Mouse (Mus musculus) left cerebral cortex, postnatal 25 days (tissue): Measurements from ENCODE around the gene Abcb8. TPM values are rescaled to one million over a fixed set of nuclear protein-coding genes. Genes with fewer than 3 reads are reported as not detected.

ENCODE experiments used
- DNase-seq, 2 experiments: peaks; one replicate each; pipeline ENCODE4 v3.0.0; 2022; ENCODE audit warnings: low spot score in 2 of 2, mixed read lengths in 1 of 2
- intact Hi-C: fragments of 180-260 bp; cut with DNase I; formaldehyde crosslinking; loops from one replicate; pipeline ENCODE4 v1.15.1; 2025
- total RNA-seq, 2 experiments: library from RNA; stranded (reverse); gene quantifications; 2 replicates each; pipeline ENCODE4 v1.2.3; 2021

The Abcb8 gene
- total RNA-seq, 2 experiments from 2014 or later: 41.3 to 54.2 TPM

DNA sequence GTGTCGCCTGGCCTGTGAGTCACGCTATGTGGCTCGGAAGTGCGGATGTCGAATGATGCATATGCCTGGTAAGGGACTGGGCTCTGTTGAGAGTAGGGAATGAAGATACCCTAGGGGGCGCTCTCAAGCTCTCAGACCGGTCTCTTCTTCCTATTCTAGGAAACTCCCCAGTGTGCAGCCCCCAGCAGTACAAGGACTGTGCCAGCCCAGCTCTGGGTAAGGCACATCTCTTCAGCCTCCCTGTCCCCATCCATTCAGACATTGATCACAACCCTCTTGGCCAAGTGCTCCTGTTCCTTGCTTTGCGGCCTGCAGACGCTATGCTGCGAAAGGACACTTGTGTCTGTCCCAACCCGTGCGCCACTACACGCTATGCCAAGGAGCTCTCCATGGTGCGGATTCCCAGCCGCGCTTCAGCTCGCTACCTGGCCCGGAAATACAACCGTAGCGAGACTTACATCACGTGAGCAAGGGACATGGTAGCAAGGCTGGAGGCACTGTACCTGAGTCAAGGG is 22.8 kb downstream of the Abcb8 start:
- intact Hi-C loops: no loop called here
- peak; percentile 72 to 83 for DNase-seq

DNA sequence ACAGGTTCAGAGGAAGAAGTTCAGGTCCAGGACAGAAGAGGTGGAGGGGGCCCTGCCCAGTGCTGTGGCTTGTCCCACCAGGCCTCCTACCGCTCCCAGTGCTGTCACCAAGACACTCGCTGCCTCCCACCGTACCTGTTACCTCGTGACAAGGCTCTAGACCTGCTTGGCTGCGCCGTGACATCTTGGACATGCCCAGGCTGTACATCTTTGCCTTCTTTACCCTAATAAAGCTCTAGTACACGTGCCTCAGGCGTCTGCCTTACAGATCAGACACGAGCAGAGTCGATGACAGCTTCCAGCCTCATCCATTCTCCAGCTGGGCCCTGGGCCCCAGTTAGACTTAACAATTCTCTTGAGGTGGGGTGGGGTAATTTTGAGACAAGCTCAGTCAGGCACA is 24.1 kb downstream of the Abcb8 start:
- intact Hi-C loops: no loop called here

DNA sequence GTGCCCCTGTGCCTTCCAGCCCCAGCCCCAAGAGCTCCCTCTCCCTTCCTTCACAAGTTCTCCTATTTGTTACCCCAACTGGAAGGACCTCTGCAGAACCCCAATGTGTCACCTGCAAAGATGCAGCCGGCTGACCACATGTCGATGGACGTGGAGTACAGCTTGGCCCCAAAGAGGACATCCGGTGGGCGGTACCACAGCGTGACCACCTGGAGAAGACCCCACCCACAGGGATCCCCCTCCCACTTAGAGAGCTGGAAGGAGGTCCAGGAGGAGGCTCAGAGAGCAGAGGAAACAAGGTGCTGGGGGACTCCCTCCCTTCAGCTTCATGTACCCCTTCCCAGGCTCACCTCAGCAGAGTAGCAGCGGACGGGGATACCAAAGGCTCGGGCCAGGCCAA is 26.9 kb downstream of the Abcb8 start:
- DNase-seq: no peak
- intact Hi-C loops: no loop called here

More for the DNA sequence above, 24.1 kb downstream of the Abcb8 start:
- no peak for DNase-seq

DNA sequence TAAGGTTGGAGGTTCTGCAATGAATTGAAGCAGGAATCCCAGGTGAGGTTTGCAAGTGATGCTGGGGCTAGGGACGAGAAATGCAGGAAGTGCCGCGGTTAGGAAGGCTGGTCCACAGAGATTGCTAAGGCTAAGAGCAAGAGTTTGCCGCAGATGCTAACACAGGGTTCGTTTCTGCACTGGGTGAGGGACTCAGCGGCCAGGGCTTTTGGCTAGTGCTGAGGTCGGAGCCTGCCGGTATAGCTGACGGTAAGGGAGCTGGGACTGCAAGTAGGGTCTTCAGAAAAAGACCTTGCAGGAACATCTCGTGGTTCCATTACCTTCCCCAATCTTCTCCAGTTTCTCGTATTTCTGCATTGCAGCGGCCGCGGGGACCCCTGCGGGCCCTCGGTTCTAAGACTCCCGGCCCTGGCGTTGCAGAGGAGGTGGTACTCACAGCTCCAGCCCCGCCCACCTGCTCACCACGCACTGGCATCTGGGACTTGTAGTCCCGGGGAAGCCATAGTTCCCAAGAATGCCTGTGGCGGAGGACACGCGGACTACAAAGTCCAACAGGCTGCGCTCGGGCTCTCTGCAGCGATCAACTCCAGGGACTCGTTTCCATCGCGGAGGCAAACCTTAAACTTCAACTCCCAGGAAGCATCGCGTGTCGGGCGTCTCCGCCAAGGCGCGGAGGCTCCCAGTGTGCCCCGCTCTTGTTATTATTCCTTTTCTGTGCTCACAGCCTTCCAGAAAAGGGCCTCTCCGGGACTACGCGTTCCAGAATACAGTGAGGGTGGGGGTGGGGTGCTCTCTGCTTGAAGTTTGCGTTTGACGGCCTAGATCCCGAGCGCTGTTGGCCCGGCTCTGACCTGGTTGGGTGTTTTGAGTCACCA is 29.9 kb downstream of the Abcb8 start, which contains the start of the genes Cdk5 and Slc4a2:
Cdk5 (minus strand) TSS at position 402 of the 875 bp plus-strand sequence.
Slc4a2 (plus strand) TSS at position 709 of the 875 bp plus-strand sequence.
- intact Hi-C loops: loop anchor here (1.0 kb wide), 1 partner anchor 22 kb away; the partner anchor contains the start of gene Fastk
- peak; percentile 99 to 100 for DNase-seq

DNA sequence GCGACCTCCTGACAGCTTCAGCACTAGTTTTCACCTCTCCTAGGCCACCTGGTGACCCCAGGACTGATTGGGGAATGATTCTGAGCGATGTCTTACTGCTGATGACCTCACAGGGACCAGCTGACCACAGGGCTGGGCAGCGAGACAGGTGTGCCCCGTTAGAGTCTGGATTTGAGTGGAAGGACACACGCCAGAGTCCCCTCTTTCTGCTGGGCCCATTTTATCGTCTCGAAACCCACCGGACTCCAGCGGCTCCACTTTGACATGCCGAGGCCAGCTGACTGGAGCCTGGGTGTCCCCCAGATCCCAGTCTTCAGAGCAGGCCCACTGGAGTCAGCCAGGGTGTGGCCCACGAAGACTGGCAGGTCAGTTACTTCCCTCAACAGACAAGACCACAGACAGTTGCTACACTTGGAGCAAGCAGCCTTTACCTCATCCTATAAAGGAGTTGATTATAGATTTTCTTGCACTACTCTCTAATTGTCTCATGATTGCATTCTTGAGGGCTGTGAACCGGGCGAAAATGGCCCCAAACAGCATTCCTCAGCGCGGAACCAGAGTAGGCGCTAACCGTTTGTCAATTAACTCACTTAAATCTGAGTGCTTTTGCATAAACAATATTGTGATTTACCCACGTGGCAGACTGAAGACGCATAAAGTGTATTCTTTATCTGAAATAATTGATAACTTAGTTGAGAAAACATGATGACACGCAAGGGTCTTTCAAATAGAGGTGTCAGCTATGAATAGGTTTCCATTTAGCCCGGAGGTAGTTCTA is 30.7 kb downstream of the Abcb8 start:
- intact Hi-C loops: no loop called here
- peak in 1 of 2 experiments; percentile 37 for DNase-seq

DNA sequence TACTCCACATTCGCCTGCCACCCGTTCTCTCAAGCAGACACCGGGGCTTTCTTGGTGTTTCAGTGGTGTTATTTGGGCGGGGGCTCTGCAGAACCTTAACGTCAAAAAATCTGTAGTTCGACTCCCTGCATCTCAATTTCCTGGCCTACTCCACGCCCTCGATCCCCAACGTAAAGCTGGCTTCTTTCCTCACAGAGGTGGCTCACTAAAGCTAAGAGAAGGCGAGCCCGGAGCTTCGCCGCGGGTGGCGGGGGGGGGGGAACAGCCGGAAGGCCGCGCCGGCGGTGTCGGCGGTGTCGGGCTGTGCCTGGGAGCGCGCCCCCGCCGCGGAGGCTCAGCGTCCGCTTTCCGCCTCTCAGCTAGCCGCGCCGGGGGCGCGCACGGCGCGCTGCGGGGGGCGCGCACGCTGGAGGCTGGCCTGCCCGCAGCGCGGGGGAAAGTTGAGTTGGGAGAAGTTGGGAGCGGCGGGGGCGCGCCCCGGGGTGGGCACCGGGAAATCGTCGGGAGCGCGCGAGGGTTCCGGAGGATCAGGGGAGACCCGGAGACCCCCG is 31.5 kb downstream of the Abcb8 start:
- intact Hi-C loops: no loop called here
- DNase-seq: peak; percentile 72 to 78

DNA sequence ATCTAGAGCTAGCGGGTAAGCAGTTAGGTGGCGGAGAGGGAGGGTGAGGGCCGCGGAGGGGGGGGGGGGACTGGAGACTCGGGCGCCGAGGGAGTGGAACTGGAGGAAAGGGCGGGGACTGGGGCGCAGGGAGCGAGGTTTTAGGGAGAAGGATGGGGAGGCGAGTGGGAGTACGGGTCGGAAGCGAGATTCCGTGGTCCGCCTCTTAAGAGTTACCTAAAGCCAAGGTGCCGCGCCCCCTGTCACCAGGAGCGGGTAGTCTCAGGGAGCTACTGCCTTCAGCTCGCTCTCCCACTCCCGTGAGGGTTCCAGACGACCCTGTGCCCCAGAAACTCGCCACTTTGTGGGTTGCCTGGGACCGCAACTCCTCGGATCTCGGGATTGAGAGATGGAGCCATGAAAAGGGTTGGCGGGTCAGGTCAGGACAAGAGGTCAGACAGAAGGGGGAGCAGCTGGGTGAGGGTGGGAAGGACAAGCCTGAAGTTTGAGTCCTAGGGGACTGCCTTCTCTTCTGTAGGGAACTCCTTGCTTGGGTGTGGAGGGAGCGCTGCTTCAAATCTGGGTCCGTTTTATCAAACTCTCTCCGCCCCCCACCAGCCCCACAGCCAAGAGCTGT is 32.1 kb downstream of the Abcb8 start:
- DNase-seq: no peak
- intact Hi-C loops: no loop called here

DNA sequence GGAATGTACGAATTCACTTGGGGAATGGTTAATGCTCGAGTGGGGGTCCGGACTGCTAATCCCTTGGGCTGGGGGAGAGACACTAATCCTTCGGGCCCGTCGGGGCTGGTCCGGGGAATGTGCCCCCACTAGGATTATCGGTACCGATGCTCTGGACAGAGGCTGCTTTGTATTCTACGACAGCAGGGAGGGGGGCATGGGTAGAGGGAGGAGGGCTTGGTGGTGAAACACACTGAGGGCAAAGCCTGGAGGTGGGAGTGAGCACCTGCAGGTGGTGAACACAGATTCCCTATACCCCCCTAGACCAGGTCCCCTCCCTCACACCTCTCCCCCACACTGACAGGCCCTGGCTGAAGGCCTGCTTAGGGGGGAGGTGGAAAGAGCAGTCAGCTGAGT is 32.6 kb downstream of the Abcb8 start:
- intact Hi-C loops: no loop called here
- no peak for DNase-seq

DNA sequence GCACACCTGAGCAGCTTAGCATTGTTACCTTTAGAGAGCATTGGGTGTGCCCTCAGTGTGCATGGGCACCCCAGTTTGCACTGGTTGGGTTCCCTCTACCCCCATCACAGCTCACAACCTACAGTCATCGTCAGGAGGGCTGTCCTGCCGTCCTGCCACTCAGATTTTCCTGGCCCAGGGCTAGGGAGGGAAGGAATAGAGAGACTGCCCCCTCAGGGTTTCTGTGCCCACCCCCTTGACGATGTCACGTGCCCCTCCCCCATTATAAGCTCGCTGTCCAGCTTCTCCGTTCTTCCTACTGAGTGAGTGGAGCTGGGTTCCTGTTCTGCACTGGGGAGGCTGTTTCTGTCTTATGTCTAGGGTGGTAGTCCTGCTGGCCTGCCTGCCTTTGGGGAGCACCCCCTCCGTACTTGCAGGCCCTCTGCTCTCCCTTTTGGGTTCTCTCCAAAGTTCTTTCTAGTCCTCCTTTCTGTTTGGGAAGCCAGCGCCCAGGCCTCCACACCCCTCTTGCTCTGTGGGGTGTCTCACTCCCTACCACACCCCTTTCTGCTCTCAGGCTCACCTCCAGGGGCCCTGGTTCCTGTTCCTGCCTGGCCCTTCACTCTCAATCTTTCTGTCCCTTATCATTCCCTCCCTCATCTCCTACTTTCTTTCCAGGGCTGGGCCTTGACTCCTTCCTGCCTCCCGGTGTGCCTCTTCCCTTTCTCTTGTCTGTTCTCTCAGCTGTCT is 33.3 kb downstream of the Abcb8 start:
- DNase-seq: no peak
- intact Hi-C loops: no loop called here

DNA sequence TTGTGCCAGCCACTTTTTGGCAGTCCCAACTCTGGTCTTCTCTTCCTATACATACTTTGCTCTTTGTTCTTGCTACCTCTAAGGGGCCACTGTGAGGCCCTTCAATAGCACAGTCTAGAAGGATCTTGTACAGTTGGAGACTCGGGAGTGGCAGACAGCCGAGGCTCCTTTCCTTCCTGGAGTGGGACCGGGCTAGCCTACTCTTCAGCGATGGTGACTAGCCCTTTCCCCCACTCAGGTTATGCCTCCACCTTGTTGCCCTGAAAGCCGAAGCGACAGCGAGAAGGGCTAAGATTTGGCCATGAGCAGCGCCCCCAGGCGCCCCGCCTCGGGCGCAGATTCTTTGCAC is 33.8 kb downstream of the Abcb8 start:
- intact Hi-C loops: no loop called here
- no peak for DNase-seq

DNA sequence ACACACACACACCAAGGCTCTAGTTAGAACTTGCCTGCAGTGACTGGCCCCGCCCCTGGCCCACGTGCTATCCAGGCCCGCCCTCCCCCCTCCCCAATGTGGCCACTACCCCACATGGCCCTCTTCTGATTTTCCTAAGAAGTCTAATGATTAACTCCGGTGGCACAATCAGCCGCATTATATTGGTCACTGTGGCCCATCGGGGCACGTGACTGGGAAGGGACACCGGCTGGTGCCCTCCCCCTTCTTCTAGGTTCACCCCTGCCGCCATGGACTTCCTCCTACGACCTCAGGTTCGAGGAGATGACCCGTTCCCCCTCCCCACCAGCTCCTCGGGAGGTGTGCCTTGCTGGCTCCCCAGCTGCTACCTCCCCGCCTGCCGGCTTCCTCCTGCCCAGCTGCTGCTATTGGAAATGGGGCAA is 34.5 kb downstream of the Abcb8 start:
- intact Hi-C loops: no loop called here
- DNase-seq: no peak

DNA sequence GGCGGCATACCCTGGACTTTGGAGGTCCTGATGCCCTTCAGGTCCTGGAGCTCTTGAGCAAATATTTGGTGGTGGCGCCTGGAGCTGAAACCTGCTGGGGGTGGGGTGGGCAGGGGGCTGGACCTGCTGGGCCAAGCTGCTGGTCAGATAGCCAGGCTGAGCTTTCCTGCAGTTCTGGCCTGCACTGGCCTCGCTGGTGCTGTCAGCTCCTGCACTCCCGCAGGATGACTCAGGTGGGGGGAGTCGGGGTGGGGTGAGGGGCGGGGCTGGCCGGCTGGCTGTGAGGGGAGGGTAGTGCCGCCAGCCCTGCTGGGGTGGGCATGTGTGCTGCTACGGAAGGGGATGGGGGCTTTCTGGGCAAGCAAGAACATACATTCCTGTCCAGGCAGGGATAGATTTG is 35.1 kb downstream of the Abcb8 start:
- DNase-seq: no peak
- intact Hi-C loops: no loop called here

DNA sequence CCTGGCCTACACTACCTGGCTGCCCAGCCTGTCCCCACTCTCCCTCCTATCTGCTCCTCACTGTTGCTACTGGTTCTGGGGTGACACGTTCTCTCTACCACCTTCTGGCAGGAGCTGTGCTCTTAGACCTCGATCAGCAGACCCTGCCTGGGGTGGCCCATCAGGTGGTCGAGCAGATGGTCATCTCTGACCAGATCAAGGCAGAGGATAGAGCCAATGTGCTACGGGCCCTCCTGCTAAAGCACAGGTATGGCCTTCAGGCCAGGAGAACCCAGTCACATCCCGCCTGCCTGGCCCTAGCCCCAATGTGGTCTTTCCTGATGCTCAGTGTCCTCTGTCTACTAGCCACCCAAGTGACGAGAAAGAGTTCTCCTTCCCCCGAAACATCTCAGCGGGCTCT is 40.5 kb downstream of the Abcb8 start:
- DNase-seq: no peak
- intact Hi-C loops: no loop called here

DNA sequence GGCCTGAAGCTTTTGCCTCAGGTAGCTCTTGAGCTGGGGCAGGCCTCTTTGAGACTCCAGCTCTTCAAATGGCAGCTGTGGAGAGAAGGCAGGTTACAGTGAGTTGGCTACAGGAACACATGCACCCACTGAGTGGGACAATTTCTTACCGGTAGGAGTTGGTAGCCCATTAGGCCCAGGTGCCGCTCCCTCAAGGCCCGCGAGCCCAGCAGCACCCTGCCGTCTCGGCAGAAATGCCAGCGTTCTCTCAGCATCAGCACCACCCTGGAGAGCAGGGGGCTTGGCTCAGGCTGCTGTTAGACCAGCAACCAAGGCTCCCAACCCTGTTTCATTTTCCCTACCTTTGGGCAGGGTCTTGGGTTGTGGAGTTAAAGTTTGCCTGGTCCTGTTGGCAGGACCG is 47.7 kb downstream of the Abcb8 start:
- intact Hi-C loops: no loop called here
- no peak for DNase-seq

DNA sequence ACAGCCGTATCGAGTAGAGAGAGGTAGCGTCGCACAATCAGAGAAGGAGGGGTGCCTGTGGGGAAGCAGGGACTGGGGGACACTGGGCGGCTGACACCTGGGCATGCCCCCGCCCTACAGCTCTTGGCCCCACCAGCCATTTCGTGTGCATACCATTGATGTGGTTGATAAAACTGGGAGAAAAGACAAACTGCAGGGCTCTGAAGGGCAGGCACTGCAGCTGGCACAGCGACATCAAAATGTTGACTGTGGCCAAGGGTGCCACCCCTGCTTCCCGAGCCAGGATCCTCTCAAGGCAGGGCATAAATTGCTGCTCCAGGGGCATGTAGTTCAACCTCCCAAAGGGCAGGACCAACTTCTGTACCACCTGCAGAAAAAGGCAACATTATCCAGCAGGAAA is 48.6 kb downstream of the Abcb8 start:
- intact Hi-C loops: no loop called here
- no peak for DNase-seq

DNA sequence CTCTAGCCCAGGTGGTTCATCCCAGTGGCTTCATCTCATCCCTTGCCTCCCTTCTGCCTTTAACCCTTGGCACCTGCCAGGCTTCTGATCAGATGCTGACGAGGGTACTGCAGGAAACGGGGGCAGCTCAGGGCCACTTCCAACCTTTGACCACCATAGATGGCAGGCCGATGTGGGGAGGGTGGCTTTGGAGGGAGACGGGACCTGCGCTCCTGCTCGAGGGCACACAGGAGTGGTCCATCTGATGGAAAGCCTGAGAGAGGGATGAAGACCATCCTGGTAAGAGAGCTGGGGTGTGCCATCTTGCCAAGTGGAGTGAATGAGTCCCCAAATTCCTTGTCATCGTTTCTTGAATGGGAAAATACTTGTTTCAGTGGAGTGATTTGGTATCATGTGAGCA is 49.7 kb downstream of the Abcb8 start:
- intact Hi-C loops: no loop called here
- no peak for DNase-seq

DNA sequence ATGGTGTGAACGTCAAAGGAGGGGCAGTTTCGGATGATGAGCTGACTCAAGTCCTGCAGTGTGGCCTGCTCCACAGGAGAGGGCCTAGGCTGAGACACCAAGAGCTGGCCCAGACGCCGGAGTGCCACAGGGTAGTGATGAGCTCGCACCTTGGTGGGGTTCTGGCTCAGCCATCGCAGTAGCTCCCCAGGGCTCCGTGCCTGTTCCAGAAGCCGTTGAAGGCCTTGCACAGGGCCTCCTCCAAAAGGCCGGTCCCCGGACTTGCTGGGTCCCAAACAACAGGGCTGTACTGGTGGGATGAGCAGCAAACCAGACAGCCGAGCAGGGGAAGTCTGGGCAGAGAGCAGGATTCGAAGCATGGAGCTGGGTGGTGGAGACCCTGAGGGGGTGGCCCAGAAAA is 50.5 kb downstream of the Abcb8 start:
- no peak for DNase-seq
- intact Hi-C loops: no loop called here

DNA sequence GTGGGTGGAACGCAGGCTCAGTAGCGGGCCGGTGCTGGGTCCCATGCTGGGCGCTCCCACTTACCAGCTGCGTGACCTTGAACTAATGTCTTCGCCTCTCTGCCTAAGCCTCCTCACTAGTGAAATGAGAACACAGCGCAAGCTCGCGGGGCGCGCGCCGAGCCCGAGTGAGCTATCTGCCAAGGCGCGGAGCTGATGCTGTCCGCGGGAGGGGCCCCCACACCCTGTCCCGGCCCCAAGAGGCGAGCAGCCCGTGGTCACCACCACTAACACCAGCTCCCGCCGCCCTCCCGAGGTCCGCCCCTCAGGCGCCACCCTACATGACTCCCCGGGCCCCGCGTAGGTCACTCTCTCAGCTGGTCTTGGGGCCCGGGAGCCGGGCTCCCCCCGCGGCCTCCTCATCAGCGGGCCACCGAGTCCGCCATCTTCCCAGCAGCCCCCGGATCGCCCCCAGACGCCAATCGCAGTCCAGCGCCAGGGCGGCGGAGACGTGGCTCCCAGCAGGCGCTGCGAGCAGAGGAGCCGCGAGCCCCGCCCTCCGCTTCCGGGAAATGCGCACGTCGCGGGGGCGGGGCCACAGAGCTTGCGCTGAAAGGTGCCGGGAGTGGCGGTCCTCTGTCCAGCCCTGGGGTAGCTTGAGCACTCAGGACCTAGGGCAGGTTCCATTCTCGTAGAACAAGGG is 51.4 kb downstream of the Abcb8 start, which contains the start of gene Fastk:
Fastk (minus strand) TSS at position 542 of the 682 bp plus-strand sequence.
- peak; percentile 95 for DNase-seq
- intact Hi-C loops: loop anchor here (1.0 kb wide), 1 partner anchor 22 kb away; the partner anchor contains the start of genes Cdk5 and Slc4a2
